Comparison of ENCODE assay signal across 13 mouse cellular contexts in genomic region chr10:127581291-127581690, GRCm38 (mm10). TPM values are rescaled to one million over a fixed set of nuclear protein-coding genes. Genes with fewer than 3 reads are reported as not detected.
A peak's percentile ranks its signal among the peaks of the same experiment; 100 is the strongest.
DNase-seq lines count a peak whose midpoint lies in the region.
"Had no signal": no experiment of that assay in that cellular context is flagged by ENCODE, and none has a peak within 500 bp of the region (broad histone marks: within the 10 kb centered on the region; RNA-seq: fewer than 3 reads in every experiment).

No protein-coding gene starts in this region.

- peak; percentile 66 to 81 for DNase-seq in adrenal gland, adult (ENCODE audit: inconsistent age in 2 of 2, low spot score in 1 of 2)
- DNase-seq in adrenal gland, adult 18-20 months (ENCODE audit: low spot score in 2 of 2): no peak
- DNase-seq in adrenal gland, adult 8-10 months: peak; percentile 72
- DNase-seq in adrenal gland, postnatal 25 days: no peak
- peak; percentile 65 for DNase-seq in ovary, adult 18-20 months (ENCODE audit: low spot score)
- DNase-seq in ovary, postnatal 10 days (ENCODE audit: low spot score): no peak
- DNase-seq in layer of hippocampus, postnatal 36 days: no peak
- DNase-seq: B cell, adult 2 months; cerebellum, adult 11-12 months; cerebellum, adult 2 months; cerebellum, adult 9-10 months; cerebellum, postnatal 10 days; cerebellum, postnatal 25 days had no signal

RNA-seq across cellular contexts. Expression of gene Lrp1, which starts 39.7 kb away (rescaled TPM):
- 100 to 1,000 TPM; 145 to 148 TPM for total RNA-seq in adrenal gland, adult 18-20 months (2021)
- 100 to 1,000 TPM; 212 to 271 (median 242) TPM for total RNA-seq in adrenal gland, adult 8-10 months (2022)
- total RNA-seq in adrenal gland, postnatal 25 days (2021): 196 and 254 TPM in 2 replicates
- total RNA-seq in layer of hippocampus, postnatal 36 days (2021): 100 to 1,000 TPM; 268 to 307 TPM

RNA-seq across cellular contexts. Expression of gene Nxph4, which starts 46.9 kb away (rescaled TPM):
- total RNA-seq in adrenal gland, adult 18-20 months (2021): 10 to 100 TPM in 1 of 2 experiments, 1 to 10 TPM in 1; 6.9 to 12.6 TPM
- total RNA-seq in adrenal gland, adult 8-10 months (2022): 10 to 100 TPM in 3 of 4 experiments, 1 to 10 TPM in 1; 8.3 to 16.8 (median 13.2) TPM
- 8.3 and 10.0 TPM in 2 replicates for total RNA-seq in adrenal gland, postnatal 25 days (2021)
- 1 to 10 TPM; 1.3 to 1.7 TPM for total RNA-seq in layer of hippocampus, postnatal 36 days (2021)

RNA-seq across cellular contexts. Expression of gene Shmt2, which starts 59.0 kb away (rescaled TPM):
- 10 to 100 TPM; 38.6 to 46.5 TPM for total RNA-seq in adrenal gland, adult 18-20 months (2021)
- total RNA-seq in adrenal gland, adult 8-10 months (2022): 10 to 100 TPM; 45.3 to 56.0 (median 49.8) TPM
- 56.3 and 61.1 TPM in 2 replicates for total RNA-seq in adrenal gland, postnatal 25 days (2021)
- 10 to 100 TPM; 27.4 to 29.9 TPM for total RNA-seq in layer of hippocampus, postnatal 36 days (2021)

Comparison
In these comparisons a context has a peak if more than half of its experiments do, and no peak if none do; other contexts are left out.
1. DNase-seq: peak in adrenal gland, adult (2 of 2), adrenal gland, adult 8-10 months (single experiment) and ovary, adult 18-20 months (single experiment); none in adrenal gland, adult 18-20 months (0 of 2), adrenal gland, postnatal 25 days (single experiment), ovary, postnatal 10 days (single experiment) and layer of hippocampus, postnatal 36 days (0 of 2).